Mouse (Mus musculus) G1E (cell line): ENCODE results near the gene Hoxa11. TPM values are rescaled to one million over a fixed set of nuclear protein-coding genes. Genes with fewer than 3 reads are reported as not detected.
A peak's percentile ranks its signal among the peaks of the same experiment; 100 is the strongest.

Source experiments
- ATAC-seq: 2 replicates; pipeline ENCODE4 v1.8.0; 2016; ENCODE audit warnings: mild to moderate bottlenecking; ENCODE audit not compliant: insufficient number of reproducible peaks, poor library complexity, low FRiP score, severe bottlenecking; ENCODE audit errors: extremely low read depth
- DNase-seq: peaks from one replicate; pipeline ENCODE4 v3.0.0; 2012; ENCODE audit warnings: low spot score
- H3K27me3 ChIP-seq: 2 replicates; pipeline ENCODE4 v1.6.1; 2012; ENCODE audit warnings: mild to moderate bottlenecking, low read length, inconsistent platforms; ENCODE audit not compliant: insufficient read depth
- H3K36me3 ChIP-seq: replicated peaks from 2 replicates; pipeline ENCODE3; 2012; ENCODE audit warnings: mild to moderate bottlenecking, inconsistent platforms
- H3K4me1 ChIP-seq: 2 replicates; pipeline ENCODE4 v1.6.1; 2012; ENCODE audit warnings: low read depth, low read length, inconsistent platforms, mixed read lengths; ENCODE audit not compliant: insufficient read depth
- H3K4me3 ChIP-seq: 2 replicates; pipeline ENCODE4 v1.5.1; 2012; ENCODE audit warnings: low read depth, mild to moderate bottlenecking, inconsistent platforms, low read length, moderate library complexity, mixed read lengths
- H3K9me3 ChIP-seq: replicated peaks from 2 replicates; pipeline ENCODE4 v1.6.1; 2012; ENCODE audit warnings: inconsistent platforms
- CTCF ChIP-seq: IDR thresholded peaks from 2 replicates; pipeline ENCODE4 v1.5.1; 2012; ENCODE audit warnings: low read depth, low read length, inconsistent platforms, mixed read lengths
- GATA1 ChIP-seq: IDR thresholded peaks from 2 replicates; pipeline ENCODE4 v1.6.1; 2012; ENCODE audit warnings: borderline replicate concordance, low read length, inconsistent platforms, mixed read lengths
- GATA2 ChIP-seq: IDR thresholded peaks from 2 replicates; pipeline ENCODE4 v1.6.1; 2012; ENCODE audit warnings: low read depth, low read length, inconsistent platforms, borderline replicate concordance
- POLR2AphosphoS5 ChIP-seq: IDR thresholded peaks from 2 replicates; pipeline ENCODE4 v1.6.1; 2012; ENCODE audit warnings: low read depth, low read length, inconsistent platforms; ENCODE audit not compliant: insufficient replicate concordance
- TAL1 ChIP-seq: conservative IDR thresholded peaks from 2 replicates; pipeline ENCODE4 v1.6.1; 2012; ENCODE audit warnings: low read depth, low read length, inconsistent platforms, mixed read lengths
- polyA plus RNA-seq: library from polyadenylated mRNA; stranded (reverse); fragments of >175 nt; gene quantifications from 2 replicates; pipeline ENCODE4 v1.2.3, GENCODE M21; 2012
- total RNA-seq, 2 experiments: library from RNA; stranded (forward) in 1 of 2; stranded (reverse) in 1 of 2; fragments of 200-1000 nt in 1 of 2; fragments of >200 nt in 1 of 2; fragmentation: Nextera tagmentation in 1 of 2; gene quantifications; 2 replicates each; pipeline ENCODE4 v1.2.3; 2014 to 2017

Hoxa11 gene
- total and polyA plus RNA-seq, 3 experiments = not detected

GRCm38 (mm10) chr6:52281084-52281483, 35.5 kb upstream of the Hoxa11 start:
- H3K27me3 ChIP-seq = no peaks in the 10 kb centered on the region; the same call in 1 of the 2 replicates

DNA sequence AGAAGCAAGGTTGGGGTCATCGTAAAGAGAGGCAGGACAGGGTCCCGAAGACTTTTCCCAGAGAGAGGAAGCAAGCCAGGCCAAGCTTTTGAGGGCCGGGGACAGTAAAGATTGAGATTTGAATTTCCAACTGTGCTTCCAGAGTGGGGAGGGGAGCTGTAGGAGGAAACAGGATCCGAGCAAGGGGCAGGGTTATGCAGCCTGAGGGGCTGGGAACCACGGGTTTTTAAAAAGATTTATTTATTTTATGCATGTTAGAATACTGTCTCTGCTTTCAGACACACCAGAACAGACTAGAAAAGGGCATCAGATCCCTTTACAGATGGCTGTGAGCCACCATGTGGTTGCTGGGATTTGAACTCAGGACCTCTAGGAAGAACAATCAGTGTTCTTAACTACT, 31.3 kb upstream of the Hoxa11 start:
- TF ChIP-seq POLR2AphosphoS5 = no peak
- TF ChIP-seq GATA2 = no peak
- TF ChIP-seq GATA1 = no peak
- no peak for TF ChIP-seq CTCF
- TF ChIP-seq TAL1 = no peak
- no peak for ATAC-seq

More at GRCm38 (mm10) chr6:52281084-52281483, 35.5 kb upstream of the Hoxa11 start:
- H3K4me1 ChIP-seq = no peaks in the 10 kb centered on the region
- no peak for TF ChIP-seq CTCF
- no peak for TF ChIP-seq TAL1
- no peak for TF ChIP-seq GATA1
- no peak for TF ChIP-seq GATA2
- no peak for TF ChIP-seq POLR2AphosphoS5
- H3K4me3 ChIP-seq = no peak overlapping the region
- no peak for DNase-seq
- H3K9me3 ChIP-seq = no peaks in the 10 kb centered on the region
- no peak for ATAC-seq
- no peaks in the 10 kb centered on the region for H3K36me3 ChIP-seq

DNA sequence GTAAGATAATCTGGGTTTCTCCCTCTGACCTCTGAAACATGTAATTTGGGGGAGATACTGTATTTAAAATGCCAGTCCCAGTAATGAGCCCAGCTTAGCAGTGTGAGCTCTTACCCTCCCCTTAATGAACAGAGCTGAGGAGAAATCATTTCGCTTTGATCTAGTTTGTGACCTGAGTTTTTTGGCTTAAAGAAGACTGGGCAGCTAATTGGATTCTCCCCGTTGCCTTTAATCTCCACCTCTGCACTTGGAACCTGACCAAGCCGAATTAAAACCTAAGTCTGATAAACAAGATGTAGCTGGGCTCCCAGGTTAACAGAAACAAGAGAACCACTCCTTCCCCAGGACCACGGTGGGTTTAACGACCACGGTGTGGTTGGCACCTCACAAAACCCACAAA, 30.8 kb upstream of the Hoxa11 start:
- Histone ChIP-seq H3K27me3 (no peaks in the 10 kb centered on the region; the same call in 1 of the 2 replicates), H3K9me3 (no peaks in the 10 kb centered on the region), H3K4me1 (no peaks in the 10 kb centered on the region), H3K36me3 (no peaks in the 10 kb centered on the region), H3K4me3 (no peak overlapping the region)
- ATAC-seq (no peak), DNase-seq (no peak)
- TF ChIP-seq GATA1 (no peak), CTCF (no peak), POLR2AphosphoS5 (no peak), TAL1 (no peak)

More for the DNA sequence above, 31.3 kb upstream of the Hoxa11 start:
- H3K4me1 ChIP-seq = no peaks in the 10 kb centered on the region
- no peaks in the 10 kb centered on the region for H3K36me3 ChIP-seq
- no peak overlapping the region for H3K4me3 ChIP-seq
- H3K27me3 ChIP-seq = no peaks in the 10 kb centered on the region; the same call in 1 of the 2 replicates
- no peak for DNase-seq
- H3K9me3 ChIP-seq = no peaks in the 10 kb centered on the region

DNA sequence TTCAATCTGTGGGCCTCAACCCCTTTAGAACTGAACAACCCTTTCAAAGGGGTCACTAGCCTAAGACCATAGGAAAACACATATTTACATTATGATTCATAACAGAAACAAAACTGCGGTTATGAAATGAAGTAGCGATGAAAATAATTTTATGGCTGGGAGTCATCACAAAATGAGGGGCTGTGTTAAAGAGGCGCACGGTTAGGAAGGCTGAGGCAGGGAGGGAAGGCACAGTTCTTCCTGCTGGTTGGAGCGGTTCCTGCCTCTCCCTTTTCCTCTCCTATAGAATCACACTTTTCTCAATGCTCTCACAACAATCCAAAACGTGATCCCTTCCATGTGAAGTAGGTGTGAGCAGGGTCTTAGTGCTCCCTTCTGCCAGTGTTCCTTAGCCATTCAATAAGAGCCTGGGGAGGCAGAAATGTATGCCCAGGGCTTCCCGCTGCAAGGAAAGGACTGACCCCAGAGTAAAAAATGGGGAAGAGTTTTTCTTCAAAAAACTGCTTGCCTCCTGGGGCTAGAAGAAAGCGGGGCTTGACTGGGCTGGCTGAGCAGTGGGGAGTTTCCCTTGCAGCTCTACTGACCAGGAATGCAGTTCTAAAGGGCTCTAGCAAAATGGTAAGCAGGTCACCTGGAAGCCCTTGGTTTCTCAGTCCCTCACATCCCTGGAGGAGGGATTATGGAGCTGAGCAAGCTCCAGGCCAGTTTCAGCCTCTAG, 30.1 kb upstream of the Hoxa11 start:
- TF ChIP-seq CTCF (no peak), POLR2AphosphoS5 (no peak), TAL1 (no peak), GATA2 (no peak), GATA1 (no peak)
- Histone ChIP-seq H3K4me3 (no peak overlapping the region), H3K4me1 (no peaks in the 10 kb centered on the region), H3K9me3 (no peaks in the 10 kb centered on the region), H3K36me3 (no peaks in the 10 kb centered on the region), H3K27me3 (no peaks in the 10 kb centered on the region; the same call in 1 of the 2 replicates)
- DNase-seq (no peak), ATAC-seq (no peak)

GRCm38 (mm10) chr6:52274576-52274975, 29.0 kb upstream of the Hoxa11 start:
- DNase-seq (no peak), ATAC-seq (no peak)
- Histone ChIP-seq H3K36me3 (no peaks in the 10 kb centered on the region), H3K4me1 (no peaks in the 10 kb centered on the region), H3K27me3 (peaks cover 3% of the 10 kb centered on the region; the same call in 1 of the 2 replicates), H3K9me3 (no peaks in the 10 kb centered on the region), H3K4me3 (no peak overlapping the region)
- no peak for TF ChIP-seq CTCF
- no peak for TF ChIP-seq TAL1
- no peak for TF ChIP-seq GATA2
- no peak for TF ChIP-seq POLR2AphosphoS5
- TF ChIP-seq GATA1 = no peak

DNA sequence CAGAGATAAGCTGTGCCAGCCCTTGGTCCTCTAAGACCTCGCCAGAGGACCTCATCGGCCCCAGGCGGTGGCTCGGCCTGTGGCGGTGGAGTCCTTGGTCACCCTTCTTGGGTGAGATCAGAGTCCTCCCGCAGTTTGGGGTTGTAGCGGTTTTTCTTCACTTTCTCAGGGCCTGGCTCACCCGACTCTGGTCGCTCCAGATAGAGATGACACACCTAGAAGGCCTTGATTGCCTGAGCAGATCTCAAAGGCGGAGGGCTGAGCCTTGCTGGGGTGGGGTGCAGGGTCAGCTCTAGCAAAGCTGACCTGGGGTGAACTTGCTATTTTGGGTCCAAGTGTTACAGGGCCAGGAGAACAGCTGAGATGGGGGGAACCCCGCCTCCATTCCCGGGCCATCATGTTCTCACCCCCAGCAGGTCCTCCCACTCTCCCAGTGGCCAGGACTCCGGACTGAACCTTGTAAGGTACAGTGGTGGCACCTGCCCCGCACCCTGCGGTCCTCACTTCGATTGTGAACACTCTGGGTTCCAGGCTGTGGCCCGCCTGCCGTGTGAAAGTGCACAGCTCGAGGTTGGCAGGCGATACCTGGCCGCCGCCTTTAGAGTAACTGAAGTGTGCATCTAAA, 28.2 kb upstream of the Hoxa11 start:
- no peak for TF ChIP-seq CTCF
- no peak for TF ChIP-seq POLR2AphosphoS5
- no peak for TF ChIP-seq TAL1
- no peak for TF ChIP-seq GATA1
- no peak for TF ChIP-seq GATA2
- Histone ChIP-seq H3K36me3 (no peaks in the 10 kb centered on the region), H3K4me3 (0 out of 2 replicates have a peak overlapping the region, but pooled peaks have one; percentile 4), H3K9me3 (no peaks in the 10 kb centered on the region), H3K27me3 (peaks cover 4% of the 10 kb centered on the region), H3K4me1 (no peaks in the 10 kb centered on the region)
- no peak for DNase-seq
- ATAC-seq = no peak
